Mouse (Mus musculus) ZHBTc4 (cell line): ENCODE measurements at regions not wholly inside any gene's neighbourhood (a gene's known extent, or its start where the extent isn't known, plus 50 kb on each side); places are given as distances from the start of the nearest gene placed in this dataset.
A peak's percentile ranks its signal among the peaks of the same experiment; 100 is the strongest.

Experiments
- DNase-seq: peaks from one replicate; pipeline ENCODE4 v3.0.0-alpha.2; 2011; ENCODE audit warnings: low read depth, low spot score

GRCm38 (mm10) chr6:50970770-50971169 is 316.5 kb upstream of the Npvf start:
- no peak for DNase-seq

GRCm38 (mm10) chr6:50972268-50972667 is 318.0 kb upstream of the Npvf start:
- DNase-seq: peak; percentile 11

DNA sequence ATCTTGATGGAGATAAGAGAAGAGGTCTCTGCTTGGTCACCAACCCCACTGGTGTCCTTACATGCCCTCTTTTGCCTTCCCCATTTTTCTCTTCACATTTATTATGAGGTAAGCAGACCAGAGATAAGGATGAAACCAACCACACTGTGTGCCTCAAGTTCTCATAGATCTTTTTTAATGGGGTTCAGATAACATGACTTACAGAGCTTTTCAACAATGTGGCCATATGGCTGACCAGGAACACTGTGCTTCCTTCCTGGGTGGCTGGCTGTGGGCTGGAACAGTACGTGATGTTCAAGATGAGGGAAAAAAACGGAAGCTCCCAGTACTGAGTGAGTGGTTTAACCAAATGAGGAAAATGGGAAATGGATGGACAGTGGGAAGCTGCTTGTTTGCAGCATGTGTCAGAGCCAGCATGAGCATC is 319.0 kb upstream of the Npvf start:
- DNase-seq: no peak

DNA sequence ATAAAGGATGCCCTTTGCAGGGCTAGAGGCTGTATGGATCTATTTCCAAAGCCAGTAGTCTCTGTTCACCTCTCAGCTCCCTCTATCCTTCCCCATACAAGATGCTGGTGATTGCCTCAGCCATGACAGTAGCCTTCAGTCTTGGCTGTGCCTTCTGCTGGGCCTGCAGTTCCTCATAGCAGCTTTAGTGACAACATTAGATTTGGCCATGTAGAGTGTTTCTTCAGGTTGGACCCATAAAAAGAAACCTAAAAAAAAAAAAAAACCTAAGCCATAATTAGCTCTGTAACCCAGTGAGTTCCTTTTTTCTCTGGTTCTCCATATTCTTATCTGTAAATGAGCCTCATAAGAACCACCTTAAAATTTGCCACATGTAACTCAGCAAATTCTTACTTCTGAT is 319.6 kb upstream of the Npvf start:
- no peak for DNase-seq

- DNase-seq: no peak
Observed at GRCm38 (mm10) chr6:50974961-50975360, 320.7 kb upstream of the Npvf start.

DNA sequence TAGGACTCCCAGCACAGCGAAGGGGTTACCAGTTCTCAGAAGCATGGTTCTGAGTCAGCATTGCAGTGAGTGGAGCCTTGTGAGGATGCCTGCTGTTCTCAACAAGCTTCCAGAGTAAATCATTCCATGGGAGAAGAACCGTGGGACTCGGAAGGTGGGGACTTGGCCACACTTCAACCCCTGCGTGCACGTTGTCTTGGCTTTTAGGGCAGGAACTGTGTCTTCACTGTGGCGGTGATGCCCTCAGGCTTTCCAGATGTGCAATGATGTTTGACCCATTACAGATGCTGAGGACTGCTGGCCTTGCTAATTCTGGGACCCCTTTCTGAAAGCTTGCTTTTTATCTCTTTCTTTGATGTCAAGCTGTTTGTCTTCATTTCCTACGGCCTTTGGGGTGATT is 322.7 kb upstream of the Npvf start:
- DNase-seq: no peak

GRCm38 (mm10) chr6:50977381-50977780 is 323.1 kb upstream of the Npvf start:
- DNase-seq: no peak

GRCm38 (mm10) chr6:50978016-50978415 is 323.8 kb upstream of the Npvf start:
- DNase-seq: no peak

DNA sequence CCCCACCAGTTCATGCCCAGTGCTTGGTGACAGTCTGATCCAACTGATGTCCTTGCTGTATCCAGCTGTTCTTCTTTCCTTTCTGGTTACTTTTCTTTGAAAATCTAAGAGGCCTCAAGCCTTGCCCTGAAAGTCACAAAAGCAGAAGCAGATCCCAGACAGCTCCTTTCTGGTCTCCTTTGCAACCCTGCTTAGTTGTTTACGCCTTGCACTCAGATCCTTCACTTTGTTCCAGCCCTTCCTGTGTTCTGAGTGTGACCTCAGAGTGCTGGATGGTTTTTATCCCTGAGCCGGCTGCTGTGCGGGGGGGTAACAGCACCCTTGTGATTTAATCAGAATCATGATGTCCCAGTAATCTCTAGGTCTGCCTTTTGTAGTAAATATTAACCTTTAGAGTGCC is 324.3 kb upstream of the Npvf start:
- no peak for DNase-seq

GRCm38 (mm10) chr6:50979764-50980163 is 325.5 kb upstream of the Npvf start:
- no peak for DNase-seq

DNA sequence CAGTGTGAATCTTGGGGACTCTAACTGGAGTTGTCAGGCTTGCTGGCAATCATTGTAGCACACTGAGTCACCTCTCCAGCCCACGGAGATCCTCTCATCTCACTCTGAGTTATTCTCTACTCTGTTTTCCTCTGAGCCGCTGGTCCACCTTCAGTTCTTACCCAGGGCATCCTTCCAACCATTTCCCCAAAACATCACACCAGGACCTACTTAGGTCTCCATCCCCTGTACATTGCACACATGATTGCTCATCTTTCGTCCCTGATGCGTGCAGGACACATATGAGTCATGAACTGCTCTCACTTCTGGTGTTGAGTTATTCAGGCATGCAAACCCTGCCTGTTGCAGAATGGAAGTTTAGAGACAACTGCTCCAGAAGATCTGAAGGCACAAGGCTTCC is 326.1 kb upstream of the Npvf start:
- DNase-seq: no peak

DNA sequence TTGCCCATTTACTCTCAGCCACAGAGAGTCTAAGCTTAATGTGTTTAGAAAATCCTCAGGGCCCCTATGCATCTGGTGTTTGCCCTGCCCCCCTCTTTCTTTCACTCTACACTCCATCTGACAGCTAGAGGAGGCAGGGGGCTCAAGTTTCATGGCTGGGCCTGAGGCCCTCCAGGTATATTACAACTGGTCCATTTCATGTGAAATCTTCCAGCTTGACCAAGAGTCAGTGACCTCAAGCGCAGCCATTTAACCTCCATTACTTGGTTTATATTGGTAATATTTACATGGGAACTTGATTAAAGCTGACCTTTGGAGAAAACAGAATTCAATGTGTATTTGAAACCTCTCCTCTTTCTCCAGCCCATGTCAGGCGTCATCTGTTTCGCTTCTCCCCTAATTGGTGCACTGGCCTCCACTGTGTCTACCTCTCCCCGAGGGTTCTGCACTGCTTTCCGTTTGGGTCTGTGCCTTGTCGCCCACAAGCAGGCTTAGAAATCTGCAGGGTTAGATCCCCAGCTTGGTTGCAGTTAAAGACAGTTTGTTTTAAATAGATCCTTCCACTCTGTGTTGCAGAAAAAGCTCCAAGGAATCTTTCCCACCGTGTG is 327.6 kb upstream of the Npvf start:
- no peak for DNase-seq

DNA sequence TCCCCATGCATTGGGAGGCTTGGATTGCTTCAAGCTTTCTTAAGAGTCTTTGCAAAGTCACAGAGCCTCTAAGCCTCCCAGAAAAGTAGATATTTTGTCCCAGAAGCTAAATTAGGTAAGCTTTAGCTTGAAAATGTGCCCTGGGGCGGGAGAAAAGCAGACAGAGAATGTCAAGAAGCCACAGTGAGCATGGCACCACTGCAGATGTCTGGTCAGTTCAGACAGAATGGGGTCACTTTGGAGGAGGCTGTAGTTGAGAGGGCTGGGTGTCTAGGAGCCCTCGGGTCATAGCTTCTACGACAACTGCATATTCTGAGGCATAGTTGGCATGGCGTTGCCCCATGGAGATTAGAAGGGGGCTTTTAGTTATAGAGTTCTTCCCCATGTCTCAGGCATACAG is 328.6 kb upstream of the Npvf start:
- no peak for DNase-seq

DNA sequence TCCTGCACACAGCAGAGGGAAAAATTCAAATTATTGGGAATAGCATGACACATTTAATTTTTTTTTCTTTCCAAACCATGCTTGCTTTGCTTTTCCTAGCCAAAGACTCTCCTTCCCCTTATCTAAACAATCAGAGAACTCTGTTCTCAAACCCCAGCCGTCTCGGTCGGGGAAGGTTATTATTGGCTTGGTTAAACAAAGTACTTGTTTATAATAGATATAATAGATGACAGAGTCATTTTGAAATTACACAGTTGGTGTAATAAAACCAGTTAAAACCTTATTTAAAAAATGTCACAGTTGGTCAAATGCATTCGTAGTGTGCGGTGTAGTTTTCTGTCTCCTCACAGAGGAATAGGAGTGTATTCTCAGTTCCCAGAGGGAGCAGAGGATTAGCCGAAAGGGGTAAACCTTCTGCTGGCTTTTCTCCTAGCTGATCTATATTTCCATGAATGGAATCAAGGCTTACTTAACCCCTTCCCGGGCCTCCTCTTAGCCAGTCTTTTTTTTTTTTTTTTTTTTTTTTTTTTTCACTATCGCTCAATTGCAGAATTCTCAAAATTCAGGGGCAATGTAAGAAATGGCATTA is 329.4 kb upstream of the Npvf start:
- DNase-seq: no peak

DNA sequence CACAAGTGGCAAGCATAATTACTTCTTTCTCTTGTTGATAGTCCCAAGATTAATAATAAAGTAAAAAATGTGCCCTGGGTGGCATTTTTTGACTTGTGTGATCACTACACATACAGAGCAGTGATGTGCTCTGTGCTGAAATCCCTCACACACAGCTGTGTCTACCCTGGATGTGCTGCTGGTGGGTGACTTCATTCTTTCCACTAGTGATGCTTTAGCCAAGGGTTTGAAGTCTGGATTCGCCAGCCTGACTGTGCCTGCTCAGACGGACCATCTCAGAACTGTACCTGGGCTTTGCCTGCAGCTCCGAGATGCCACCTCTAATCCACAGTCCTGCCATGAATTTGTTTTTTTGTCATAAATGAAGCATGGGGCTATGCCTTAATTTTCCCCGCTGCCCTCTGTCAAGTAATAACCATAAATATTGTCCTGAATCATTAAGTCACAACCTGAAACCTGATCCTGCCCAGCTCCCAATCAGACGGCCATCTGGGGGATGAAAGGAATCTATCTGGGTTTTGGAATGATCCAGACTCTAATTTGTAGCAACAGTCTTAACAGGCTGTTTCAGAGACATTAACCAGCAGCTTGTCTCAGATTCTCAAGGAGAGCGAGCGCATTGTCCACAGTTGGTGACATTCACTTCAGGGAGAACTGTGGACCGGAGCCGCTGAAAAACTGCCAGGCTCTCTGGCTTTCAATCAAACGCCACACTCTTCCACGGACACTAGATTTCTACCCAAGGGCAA is 330.1 kb upstream of the Npvf start:
- DNase-seq: no peak

GRCm38 (mm10) chr6:50986270-50986924 is 332.2 kb upstream of the Npvf start:
- peak; percentile 2 for DNase-seq

DNA sequence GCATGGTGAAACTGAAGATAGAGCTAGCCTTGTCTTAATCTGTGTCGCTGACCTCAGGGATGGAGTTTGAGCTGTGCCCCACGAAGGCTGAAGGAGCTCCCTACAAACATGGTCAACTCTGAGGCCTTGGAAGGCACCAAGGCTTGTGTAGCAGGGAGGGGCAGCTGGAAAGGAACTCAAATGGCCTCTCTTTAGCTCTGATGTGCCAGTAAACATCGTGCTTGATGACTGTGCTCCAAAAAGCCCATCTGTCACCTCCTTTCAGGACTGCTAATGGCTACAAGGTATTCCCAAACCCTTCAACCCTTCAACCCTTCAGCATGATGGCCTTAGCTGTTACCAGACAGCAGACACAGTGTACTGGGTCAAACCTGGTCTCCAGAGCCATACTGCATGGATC is 334.3 kb upstream of the Npvf start:
- DNase-seq: no peak

DNA sequence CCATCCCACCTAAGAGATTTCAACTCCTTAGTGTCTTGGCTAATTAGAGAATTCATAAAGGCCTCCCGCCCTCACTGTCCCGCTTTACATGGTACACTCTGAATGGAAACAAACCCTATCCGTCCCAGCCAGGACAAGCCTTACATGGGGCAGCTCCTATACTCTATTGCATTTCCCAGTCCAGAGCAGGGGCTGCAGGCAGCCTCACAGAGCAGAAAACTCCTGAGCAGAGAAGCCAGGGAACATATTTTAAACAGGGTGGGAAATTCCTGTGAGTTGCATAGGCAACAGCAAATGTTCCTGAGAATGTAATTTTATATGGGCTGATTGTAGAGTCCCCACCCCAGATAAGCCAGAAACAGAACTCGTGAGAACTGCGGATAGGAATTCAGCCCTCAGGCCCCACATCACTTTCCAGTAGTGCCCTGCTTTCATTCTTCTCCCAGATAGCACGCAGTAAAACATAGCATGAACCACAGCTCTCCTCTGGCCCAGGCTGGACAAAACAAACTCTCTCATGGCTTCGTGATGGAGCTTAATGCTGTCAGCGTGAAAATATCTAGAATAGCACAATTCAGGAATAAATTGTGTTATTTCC is 337.4 kb upstream of the Npvf start:
- DNase-seq: no peak

- no peak for DNase-seq
Observed at GRCm38 (mm10) chr6:50993952-50994351, 339.7 kb upstream of the Npvf start.

DNA sequence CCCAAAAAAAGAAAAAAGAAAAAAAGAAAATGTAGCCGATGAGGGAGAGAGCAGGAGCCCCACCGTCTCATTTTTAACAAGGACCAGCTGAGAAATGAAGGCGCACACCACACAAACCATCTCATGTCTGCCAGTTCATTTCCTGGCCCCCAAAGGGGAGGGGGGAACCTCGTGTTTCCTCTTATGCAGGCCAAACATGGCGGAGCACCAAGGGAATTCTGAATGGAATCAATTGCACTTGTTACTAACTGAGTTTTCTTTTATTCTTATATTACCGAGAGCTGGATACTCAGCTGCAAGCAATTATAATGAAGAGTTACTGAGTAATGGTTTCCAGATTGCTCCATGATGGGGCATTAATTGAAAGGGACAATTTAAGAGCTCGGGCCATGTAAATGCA is 348.5 kb upstream of the Npvf start:
- DNase-seq: no peak

GRCm38 (mm10) chr6:51006074-51006591 is 351.9 kb upstream of the Npvf start:
- no peak for DNase-seq
